Mouse (Mus musculus) frontal cortex, postnatal 14 days (tissue): ENCODE results near the gene Cdca5.
A peak's percentile ranks its signal among the peaks of the same experiment; 100 is the strongest.

Source experiments
- DNase-seq, 2 experiments: peaks; one replicate each; pipeline ENCODE4 v3.0.0; 2022; ENCODE audit warnings: low spot score in 2 of 2

The Cdca5 gene

GRCm38 (mm10) chr19:6061641-6062302, 23.0 kb upstream of the Cdca5 start:
- no peak for DNase-seq

DNA sequence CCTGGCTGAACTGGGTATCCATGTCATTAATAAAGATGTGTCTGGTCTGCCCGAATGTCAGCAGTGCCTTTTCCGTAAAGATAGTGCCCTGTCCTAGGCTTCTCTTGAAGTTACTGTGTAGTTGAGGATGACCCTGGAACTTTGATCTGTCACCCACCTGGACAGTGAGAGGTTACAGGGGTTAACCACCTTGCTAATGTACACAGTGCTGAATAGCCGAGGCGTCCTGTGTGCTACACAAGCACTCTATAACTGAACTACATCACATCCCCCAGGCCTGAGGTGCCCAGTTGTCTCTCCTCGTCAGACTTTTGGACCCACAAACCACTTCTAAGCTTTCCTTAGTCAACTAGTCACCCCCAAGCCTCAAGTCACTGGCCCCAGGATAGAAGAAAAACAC, 22.4 kb upstream of the Cdca5 start:
- no peak for DNase-seq

GRCm38 (mm10) chr19:6063081-6063480, 21.7 kb upstream of the Cdca5 start:
- no peak for DNase-seq

DNA sequence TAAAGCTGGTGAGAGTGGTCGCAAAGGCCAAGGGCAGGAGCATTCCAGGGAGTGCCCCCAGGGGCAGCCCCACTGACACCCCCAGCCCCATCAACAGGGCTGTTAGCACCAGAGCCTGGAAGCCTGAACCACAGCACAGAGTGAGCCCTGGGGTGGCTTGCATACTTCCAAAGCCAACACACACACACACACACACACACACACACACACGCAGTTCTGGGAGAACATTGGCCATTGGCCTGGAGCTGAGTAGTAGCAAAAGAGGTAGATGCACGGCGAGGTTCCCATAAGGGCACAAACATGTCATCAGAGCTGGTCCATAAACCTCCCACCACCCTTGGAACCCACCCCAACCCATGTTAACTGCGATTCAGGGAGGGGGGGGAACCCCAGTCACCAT, 18.2 kb upstream of the Cdca5 start:
- no peak for DNase-seq

- DNase-seq = peak; percentile 76 to 77
Measured at GRCm38 (mm10) chr19:6067011-6067723, 17.6 kb upstream of the Cdca5 start.

- peak; percentile 81 to 85 for DNase-seq
Measured at GRCm38 (mm10) chr19:6067724-6068415, 16.9 kb upstream of the Cdca5 start, which contains the start of gene Tm7sf2. Gene Tm7sf2, minus strand, starts transcription at chr19:6068373.

GRCm38 (mm10) chr19:6068951-6069350, 15.8 kb upstream of the Cdca5 start:
- no peak for DNase-seq

DNA sequence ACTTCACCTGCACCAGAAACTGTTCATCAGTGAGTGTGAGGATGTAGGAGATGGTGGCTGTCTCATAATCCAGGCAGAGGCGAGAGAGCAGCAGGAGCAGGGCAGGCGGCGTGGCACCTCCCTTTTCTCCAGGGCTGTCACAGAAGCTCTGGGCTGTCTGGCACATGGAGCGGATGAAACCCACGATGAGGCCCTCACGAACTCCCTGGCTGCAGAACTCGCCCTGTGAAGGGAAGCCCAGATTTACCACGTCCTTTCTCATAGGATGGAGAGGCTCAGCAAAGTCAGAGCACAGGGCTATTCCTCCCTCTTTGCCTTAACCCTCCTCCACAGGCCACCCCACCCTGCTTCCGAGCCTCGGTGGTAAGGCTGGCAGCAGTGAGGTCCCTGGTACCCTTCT, 14.9 kb upstream of the Cdca5 start:
- no peak for DNase-seq

GRCm38 (mm10) chr19:6070571-6071250, 14.1 kb upstream of the Cdca5 start:
- DNase-seq = no peak

DNA sequence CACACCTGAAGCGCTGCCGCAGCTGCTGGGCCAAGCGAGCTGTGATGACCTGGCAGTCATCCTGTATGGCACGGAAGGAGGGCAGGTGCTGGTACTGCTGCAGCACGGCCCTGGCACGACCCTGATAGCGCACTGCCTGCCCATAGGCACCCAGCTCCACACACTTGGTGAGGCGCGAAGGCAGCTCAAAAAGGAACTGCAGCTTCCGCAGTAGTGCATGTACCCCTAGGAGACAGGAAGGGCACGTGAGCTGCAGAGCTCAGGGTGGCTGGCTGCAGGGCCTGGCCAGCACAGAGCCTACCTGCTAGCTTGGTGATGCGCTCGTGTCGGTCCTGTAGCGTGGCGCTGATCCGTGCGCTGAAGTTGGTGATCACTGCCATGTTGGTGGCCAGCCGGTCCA, 13.5 kb upstream of the Cdca5 start:
- no peak for DNase-seq

DNA sequence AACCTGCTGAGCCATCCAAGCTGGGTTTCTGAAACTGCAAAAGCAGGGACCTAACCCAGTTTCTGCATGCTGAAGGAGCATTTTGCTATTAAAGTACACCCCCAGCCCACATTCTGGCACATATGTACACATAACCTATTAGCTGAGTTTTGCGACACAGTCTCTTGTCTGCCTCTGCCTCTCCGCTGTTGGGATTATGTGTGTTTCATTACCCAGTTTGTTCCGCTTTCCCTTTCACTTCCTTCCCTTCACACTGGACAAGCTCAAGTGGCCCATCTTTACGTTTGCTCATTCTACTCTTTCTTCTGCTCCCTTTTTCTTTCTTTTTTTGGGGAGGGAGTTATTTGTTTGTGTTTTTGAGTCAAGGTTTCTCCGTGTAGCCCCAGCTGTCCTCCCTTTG, 10.9 kb upstream of the Cdca5 start:
- no peak for DNase-seq

DNA sequence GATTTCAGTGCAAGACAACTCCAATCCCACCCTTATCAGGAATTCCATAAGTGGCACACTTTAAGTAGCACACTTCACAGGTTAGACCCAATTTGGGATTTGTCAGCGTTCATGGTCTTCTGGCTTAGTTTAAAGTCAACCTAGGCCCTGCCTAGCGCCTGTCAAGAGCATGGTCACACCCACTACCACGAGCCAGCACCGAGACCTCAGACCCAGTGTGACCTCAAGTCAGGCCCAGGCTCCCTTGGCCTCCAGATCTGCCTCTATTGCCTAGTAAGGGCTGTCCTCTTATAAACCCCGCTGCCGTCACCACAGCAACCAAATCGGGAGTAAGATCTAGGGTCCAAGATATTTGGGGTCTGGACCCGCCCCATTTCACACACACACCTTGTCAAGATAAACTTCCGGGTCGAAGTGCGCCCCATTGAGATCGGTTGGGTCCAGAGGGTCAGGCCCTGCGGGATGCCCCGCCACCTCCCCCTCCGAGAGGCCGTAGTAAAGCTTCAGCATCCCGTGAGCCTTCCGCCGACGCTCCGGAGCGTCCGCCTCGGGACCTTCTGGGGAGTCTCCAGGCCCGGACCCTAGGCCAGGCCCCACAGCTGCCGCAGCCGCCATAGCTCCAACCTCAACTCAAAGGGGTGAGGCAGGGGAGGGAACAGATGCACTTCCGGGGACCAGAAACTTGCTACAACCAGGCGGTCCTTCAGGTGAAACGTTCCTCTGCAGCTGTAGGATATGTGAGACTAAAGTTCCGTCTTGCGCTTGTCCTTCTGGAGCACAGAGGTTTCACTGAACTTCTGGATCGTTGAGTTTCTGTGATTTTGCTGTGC, 8.0 kb upstream of the Cdca5 start, which contains the start of gene Vps51:
TSS of gene Vps51 (minus strand) at position 668 of the 830 bp plus-strand sequence.
- DNase-seq = peak; percentile 71 to 73

DNA sequence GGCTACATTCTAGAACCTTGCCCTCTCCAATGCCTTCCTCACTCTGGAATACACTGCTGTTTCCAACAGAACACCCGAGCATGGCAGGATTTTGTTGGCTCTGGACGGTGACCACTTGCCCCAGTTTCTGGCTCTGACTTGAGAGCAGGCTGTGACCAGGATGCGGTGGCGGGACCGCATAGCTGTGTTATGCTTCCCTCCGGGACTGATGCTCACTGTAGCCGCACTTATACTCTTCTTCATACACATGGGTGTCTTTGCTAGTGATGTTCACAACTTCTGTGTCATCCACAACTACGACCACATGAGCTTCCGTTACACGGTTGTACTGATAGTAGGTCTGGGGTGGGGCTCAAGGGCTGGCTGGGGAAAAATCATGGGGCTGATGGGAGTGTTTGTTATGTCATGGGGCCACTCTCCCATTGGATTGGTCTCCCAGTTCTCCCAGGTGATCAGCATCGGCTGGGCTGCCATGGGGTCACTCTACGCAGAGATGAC, 4.8 kb upstream of the Cdca5 start, which contains the start of gene Tmem262:
TSS of gene Tmem262 (plus strand) at position 51 of the 498 bp plus-strand sequence.
- no peak for DNase-seq

DNA sequence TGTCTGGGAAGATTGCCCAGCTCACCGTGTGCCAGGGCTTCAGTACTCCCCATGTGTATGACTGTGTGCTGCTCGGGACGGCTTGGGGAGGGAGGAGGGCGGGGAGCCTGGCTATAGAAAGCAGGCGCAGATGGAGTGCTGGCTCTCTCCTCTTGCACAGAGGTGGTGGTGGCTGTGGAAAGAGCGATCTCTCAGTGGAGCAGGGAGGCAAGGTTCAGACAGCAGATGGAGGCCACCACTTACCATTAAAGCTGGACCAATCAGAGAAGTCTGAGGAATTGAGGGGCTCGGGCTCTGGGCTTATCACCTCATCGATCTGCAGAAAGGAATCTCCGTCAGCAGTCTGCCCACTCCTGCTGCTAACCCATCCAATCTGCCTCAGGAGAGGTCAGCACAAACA, 2.6 kb upstream of the Cdca5 start, which contains the start of gene Gm28374:
TSS of gene Gm28374 (minus strand) at position 101 of the 400 bp plus-strand sequence.
- no peak for DNase-seq

GRCm38 (mm10) chr19:6085417-6085879, 665 bp downstream of the Cdca5 start:
- DNase-seq = no peak

DNA sequence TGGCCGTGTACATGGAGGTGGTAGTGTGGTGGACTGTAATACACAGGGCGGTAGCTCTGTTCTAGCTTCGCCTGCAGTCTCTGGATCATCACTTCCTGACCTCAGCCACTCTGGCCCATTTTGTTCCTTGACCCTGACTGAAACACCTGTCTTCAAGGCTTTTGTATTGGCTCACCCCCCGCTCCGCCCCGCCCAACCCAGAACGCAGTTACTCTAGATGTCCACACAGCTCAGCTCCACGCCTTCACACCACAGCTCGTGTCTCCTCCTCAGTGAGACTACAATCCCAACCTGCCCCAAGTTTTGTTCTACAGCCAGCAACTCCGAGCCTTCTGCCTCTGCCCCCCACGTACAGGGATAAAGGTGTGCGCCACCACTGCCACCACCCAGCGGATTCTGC, 4.1 kb downstream of the Cdca5 start:
- no peak for DNase-seq

- no peak for DNase-seq
Measured at GRCm38 (mm10) chr19:6094119-6094518, 9.3 kb downstream of the Cdca5 start, which contains the start of gene AC131692.1. Gene AC131692.1, plus strand, starts transcription at chr19:6094419.

DNA sequence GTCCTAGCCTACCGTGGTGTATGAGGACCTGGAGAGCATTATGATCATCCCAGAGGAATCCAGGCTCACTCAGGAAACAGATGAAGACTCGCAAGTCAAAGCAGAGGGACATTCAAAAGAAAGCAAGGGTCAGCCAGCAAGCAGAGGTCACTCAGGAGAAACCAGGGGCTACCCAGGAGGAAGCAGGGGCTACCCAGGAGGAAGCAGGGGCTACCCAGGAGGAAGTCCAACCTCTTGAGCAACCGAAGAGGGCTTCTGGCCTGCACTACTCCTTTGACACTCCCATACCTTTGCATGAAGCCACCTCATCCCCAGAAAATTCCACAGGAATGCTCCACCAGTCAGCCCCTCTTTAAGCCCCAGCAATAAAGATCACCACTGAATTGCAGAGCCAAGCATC, 13.1 kb downstream of the Cdca5 start:
- no peak for DNase-seq

DNA sequence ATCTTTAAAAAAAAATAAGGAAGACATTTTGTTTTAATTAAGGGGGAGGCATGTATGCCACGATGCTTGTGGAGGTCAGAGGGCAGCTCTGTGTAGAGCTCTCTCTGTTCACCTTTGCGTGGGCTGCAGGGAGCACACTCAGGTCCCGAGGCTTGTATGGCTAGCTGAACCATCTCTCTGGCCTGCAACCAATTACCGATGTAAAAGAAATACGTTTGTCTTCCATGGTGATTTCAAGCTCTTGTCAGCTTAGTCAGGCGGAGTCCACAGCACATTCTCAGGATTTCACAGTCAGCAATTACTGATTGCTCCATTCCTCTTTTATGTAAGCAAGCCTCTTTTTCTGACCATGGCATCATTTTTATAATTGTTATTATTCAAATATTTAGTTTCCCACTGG, 16.4 kb downstream of the Cdca5 start:
- no peak for DNase-seq

- DNase-seq = no peak
Measured at GRCm38 (mm10) chr19:6102169-6102853, 17.5 kb downstream of the Cdca5 start.
